Mouse (Mus musculus): ENCODE measurements around the gene Slc7a5. TPM values are rescaled to one million over a fixed set of nuclear protein-coding genes. Genes with fewer than 3 reads are reported as not detected.

Gene Slc7a5
- total and polyA plus RNA-seq, 3 experiments, result 32.6 to 141 (median 127) TPM

GRCm38 (mm10) chr8:121843184-121843733, 64.2 kb downstream of the Slc7a5 start:
- ATAC-seq (ENCODE audit: extremely low read depth, insufficient number of reproducible peaks, low FRiP score, poor library complexity, severe bottlenecking) (no peak), DNase-seq (ENCODE audit: low spot score) (no peak)
- peaks cover 36% of the 10 kb centered on the region for H3K27me3 ChIP-seq (ENCODE audit: insufficient read depth, low read length)
- peaks cover 24% of the 10 kb centered on the region for H3K4me1 ChIP-seq (ENCODE audit: insufficient read depth, low read depth, low read length)
- no peaks in the 10 kb centered on the region for H3K9me3 ChIP-seq (replicated peaks)
- no peak overlapping the region for H3K4me3 ChIP-seq (ENCODE audit: low read depth, low read length)
- H3K36me3 ChIP-seq (replicated peaks), result no peaks in the 10 kb centered on the region
- no peak for TF ChIP-seq TAL1 (conservative IDR thresholded peaks at IDR 0.05; ENCODE audit: low read depth, low read length)
- no peak for TF ChIP-seq GATA1 (IDR thresholded peaks at IDR 0.05; ENCODE audit: borderline replicate concordance, low read length)
- TF ChIP-seq CTCF (IDR thresholded peaks at IDR 0.05; ENCODE audit: low read depth, low read length), result no peak
- TF ChIP-seq POLR2AphosphoS5 (IDR thresholded peaks at IDR 0.05; ENCODE audit: insufficient replicate concordance, low read depth, low read length), result no peak
- TF ChIP-seq GATA2 (IDR thresholded peaks at IDR 0.05; ENCODE audit: borderline replicate concordance, low read depth, low read length), result no peak

- TF ChIP-seq GATA1 (IDR thresholded peaks at IDR 0.05; ENCODE audit: borderline replicate concordance, low read length) (no peak), POLR2AphosphoS5 (IDR thresholded peaks at IDR 0.05; ENCODE audit: insufficient replicate concordance, low read depth, low read length) (no peak), CTCF (IDR thresholded peaks at IDR 0.05; ENCODE audit: low read depth, low read length) (no peak), TAL1 (conservative IDR thresholded peaks at IDR 0.05; ENCODE audit: low read depth, low read length) (no peak), GATA2 (IDR thresholded peaks at IDR 0.05; ENCODE audit: borderline replicate concordance, low read depth, low read length) (no peak)
- H3K9me3 ChIP-seq (replicated peaks), result no peaks in the 10 kb centered on the region
- no peaks in the 10 kb centered on the region for H3K36me3 ChIP-seq (replicated peaks)
- DNase-seq (ENCODE audit: low spot score) (no peak), ATAC-seq (ENCODE audit: extremely low read depth, insufficient number of reproducible peaks, low FRiP score, poor library complexity, severe bottlenecking) (no peak)
- peaks cover 20% of the 10 kb centered on the region for H3K4me1 ChIP-seq (ENCODE audit: insufficient read depth, low read depth, low read length)
- no peak overlapping the region for H3K4me3 ChIP-seq (ENCODE audit: low read depth, low read length)
- H3K27me3 ChIP-seq (ENCODE audit: insufficient read depth, low read length), result peaks cover 31% of the 10 kb centered on the region
These were observed 65.2 kb downstream of the Slc7a5 start for GRCm38 (mm10) chr8:121842064-121842955.

- Histone ChIP-seq H3K4me1 (ENCODE audit: insufficient read depth, low read depth, low read length) (peaks cover 10% of the 10 kb centered on the region), H3K9me3 (replicated peaks) (no peaks in the 10 kb centered on the region), H3K27me3 (ENCODE audit: insufficient read depth, low read length) (peaks cover 22% of the 10 kb centered on the region), H3K36me3 (replicated peaks) (no peaks in the 10 kb centered on the region), H3K4me3 (ENCODE audit: low read depth, low read length) (peak overlapping the region; percentile 44; the same call in 1 of the 2 replicates)
- DNase-seq (ENCODE audit: low spot score) (no peak), ATAC-seq (ENCODE audit: extremely low read depth, insufficient number of reproducible peaks, low FRiP score, poor library complexity, severe bottlenecking) (peak; percentile 49)
- TF ChIP-seq CTCF (IDR thresholded peaks at IDR 0.05; ENCODE audit: low read depth, low read length) (peak; percentile 99), GATA2 (IDR thresholded peaks at IDR 0.05; ENCODE audit: borderline replicate concordance, low read depth, low read length) (no peak), TAL1 (conservative IDR thresholded peaks at IDR 0.05; ENCODE audit: low read depth, low read length) (no peak)
These were observed 66.3 kb downstream of the Slc7a5 start for GRCm38 (mm10) chr8:121841242-121841641.

GRCm38 (mm10) chr8:121832503-121832902, 75.0 kb downstream of the Slc7a5 start:
- DNase-seq (ENCODE audit: low spot score) (peak; percentile 50), ATAC-seq (ENCODE audit: extremely low read depth, insufficient number of reproducible peaks, low FRiP score, poor library complexity, severe bottlenecking) (no peak)
- Histone ChIP-seq H3K9me3 (replicated peaks) (no peaks in the 10 kb centered on the region), H3K4me3 (ENCODE audit: low read depth, low read length) (no peak overlapping the region), H3K4me1 (ENCODE audit: insufficient read depth, low read depth, low read length) (peaks cover 24% of the 10 kb centered on the region), H3K27me3 (ENCODE audit: insufficient read depth, low read length) (peaks cover 6% of the 10 kb centered on the region), H3K36me3 (replicated peaks) (peaks cover 6% of the 10 kb centered on the region)
- TF ChIP-seq TAL1 (conservative IDR thresholded peaks at IDR 0.05; ENCODE audit: low read depth, low read length) (no peak), GATA2 (IDR thresholded peaks at IDR 0.05; ENCODE audit: borderline replicate concordance, low read depth, low read length) (no peak), GATA1 (IDR thresholded peaks at IDR 0.05; ENCODE audit: borderline replicate concordance, low read length) (no peak), CTCF (IDR thresholded peaks at IDR 0.05; ENCODE audit: low read depth, low read length) (peak; percentile 27; the same call in 1 of the 2 replicates), POLR2AphosphoS5 (IDR thresholded peaks at IDR 0.05; ENCODE audit: insufficient replicate concordance, low read depth, low read length) (no peak)

GRCm38 (mm10) chr8:121832061-121832460, 75.4 kb downstream of the Slc7a5 start:
- peaks cover 6% of the 10 kb centered on the region for H3K27me3 ChIP-seq (ENCODE audit: insufficient read depth, low read length)
- ATAC-seq (ENCODE audit: extremely low read depth, insufficient number of reproducible peaks, low FRiP score, poor library complexity, severe bottlenecking), result no peak
- no peak for DNase-seq (ENCODE audit: low spot score)
- H3K4me3 ChIP-seq (ENCODE audit: low read depth, low read length), result no peak overlapping the region
- TF ChIP-seq POLR2AphosphoS5 (IDR thresholded peaks at IDR 0.05; ENCODE audit: insufficient replicate concordance, low read depth, low read length) (no peak), GATA2 (IDR thresholded peaks at IDR 0.05; ENCODE audit: borderline replicate concordance, low read depth, low read length) (no peak), TAL1 (conservative IDR thresholded peaks at IDR 0.05; ENCODE audit: low read depth, low read length) (no peak), CTCF (IDR thresholded peaks at IDR 0.05; ENCODE audit: low read depth, low read length) (no peak), GATA1 (IDR thresholded peaks at IDR 0.05; ENCODE audit: borderline replicate concordance, low read length) (no peak)
- no peaks in the 10 kb centered on the region for H3K9me3 ChIP-seq (replicated peaks)
- peaks cover 6% of the 10 kb centered on the region for H3K36me3 ChIP-seq (replicated peaks)
- H3K4me1 ChIP-seq (ENCODE audit: insufficient read depth, low read depth, low read length), result peaks cover 24% of the 10 kb centered on the region

Other genes with a start within 250 kb of the Slc7a5 start
- 3.3 TPM in 1 of 2 replicates, not detected in the other for gene Jph3, start 178.1 kb downstream of the Slc7a5 start, total RNA-seq (2014; fragmentation: Nextera tagmentation)
- gene Jph3, start 178.1 kb downstream of the Slc7a5 start, total RNA-seq (2017), result 0.12 TPM in 1 of 2 replicates, not detected in the other
- gene Jph3, start 178.1 kb downstream of the Slc7a5 start, polyA plus RNA-seq (2012), result not detected in 2 replicates
- 9.1 and 12.3 TPM in 2 replicates for gene Klhdc4, start 78.1 kb downstream of the Slc7a5 start, total RNA-seq (2014; fragmentation: Nextera tagmentation)
- 15.4 and 15.9 TPM in 2 replicates for gene Klhdc4, start 78.1 kb downstream of the Slc7a5 start, total RNA-seq (2017)
- 44.5 and 47.8 TPM in 2 replicates for gene Klhdc4, start 78.1 kb downstream of the Slc7a5 start, polyA plus RNA-seq (2012)
- gene Car5a, start 37.2 kb upstream of the Slc7a5 start, total RNA-seq (2014; fragmentation: Nextera tagmentation), result 0.68 and 1.4 TPM in 2 replicates
- gene Car5a, start 37.2 kb upstream of the Slc7a5 start, total RNA-seq (2017), result 0.16 TPM in 1 of 2 replicates, not detected in the other
- gene Car5a, start 37.2 kb upstream of the Slc7a5 start, polyA plus RNA-seq (2012), result 0.41 and 0.57 TPM in 2 replicates
- 35.7 and 43.5 TPM in 2 replicates for gene Banp, start 42.1 kb upstream of the Slc7a5 start, total RNA-seq (2014; fragmentation: Nextera tagmentation)
- 42.5 and 46.6 TPM in 2 replicates for gene Banp, start 42.1 kb upstream of the Slc7a5 start, total RNA-seq (2017)
- 49.1 and 50.7 TPM in 2 replicates for gene Banp, start 42.1 kb upstream of the Slc7a5 start, polyA plus RNA-seq (2012)

All from G1E (cell line).